Mouse (Mus musculus): ENCODE data around the gene Lrrc3b. TPM values are rescaled to one million over a fixed set of nuclear protein-coding genes. Genes with fewer than 3 reads are reported as not detected.

The Lrrc3b gene
- polyA plus RNA-seq (2015; fragmentation: Nextera tagmentation; extraction: Ambion mirVana): 0.10 and 0.12 TPM in 2 replicates

DNA sequence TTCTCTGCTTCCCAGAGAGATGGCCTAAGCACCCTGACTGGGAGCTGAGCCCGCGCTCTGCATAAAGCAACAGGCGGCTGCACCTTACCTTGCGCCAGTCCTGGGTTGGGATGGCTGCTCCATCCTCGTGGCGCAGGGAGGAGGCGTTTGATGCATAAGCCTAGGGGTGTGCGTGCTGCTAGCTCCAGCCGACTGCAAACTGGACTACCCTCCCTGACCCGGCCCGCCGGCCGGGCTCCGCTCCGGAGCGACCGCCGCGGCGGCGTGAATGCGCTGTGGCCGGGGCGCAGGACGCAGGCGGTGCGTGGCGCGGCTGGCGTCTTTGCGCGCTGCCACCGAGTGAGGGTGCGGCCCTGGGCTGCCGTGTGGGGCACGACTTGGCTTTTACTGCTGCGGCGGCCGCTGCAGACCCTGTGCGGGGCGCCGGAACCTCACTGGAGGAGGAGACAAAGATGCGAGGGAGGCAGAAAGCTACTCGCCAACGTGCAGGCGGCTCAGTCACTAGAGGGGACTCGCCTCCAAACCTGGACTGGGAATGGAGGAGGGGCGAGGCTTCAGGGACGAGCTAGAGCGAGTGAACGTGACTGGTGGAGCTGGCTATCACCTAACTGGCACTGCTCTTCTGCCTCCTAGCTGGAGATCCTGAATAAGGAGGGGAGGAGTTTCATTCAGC lies at the start of gene Lrrc3b:
Gene Lrrc3b, minus strand, starts transcription at position 503 of the 673 bp plus-strand sequence.
- no peak for DNase-seq
- peak within 1 kb of the TSS; percentile 45 for H3K4me3 ChIP-seq (replicated peaks)
- no peaks in the 10 kb centered on the region for H3K4me1 ChIP-seq (replicated peaks)
- no peaks in the 10 kb centered on the region for H3K9me3 ChIP-seq (replicated peaks)
- no peak within 1 kb of the TSS for H3K27ac ChIP-seq
- under 1% methylated on average over 51 of the region's 51 CpGs for WGBS (ENCODE audit: insufficient replicate concordance)
- no peaks in the 10 kb centered on the region for H3K36me3 ChIP-seq
- H3K4me2 ChIP-seq: peak within 1 kb of the TSS; percentile 57
- peaks cover 25% of the 10 kb centered on the region for H3K27me3 ChIP-seq
- ATAC-seq (ENCODE audit: low read depth): no peak
- H3K9ac ChIP-seq: no peak within 1 kb of the TSS

DNA sequence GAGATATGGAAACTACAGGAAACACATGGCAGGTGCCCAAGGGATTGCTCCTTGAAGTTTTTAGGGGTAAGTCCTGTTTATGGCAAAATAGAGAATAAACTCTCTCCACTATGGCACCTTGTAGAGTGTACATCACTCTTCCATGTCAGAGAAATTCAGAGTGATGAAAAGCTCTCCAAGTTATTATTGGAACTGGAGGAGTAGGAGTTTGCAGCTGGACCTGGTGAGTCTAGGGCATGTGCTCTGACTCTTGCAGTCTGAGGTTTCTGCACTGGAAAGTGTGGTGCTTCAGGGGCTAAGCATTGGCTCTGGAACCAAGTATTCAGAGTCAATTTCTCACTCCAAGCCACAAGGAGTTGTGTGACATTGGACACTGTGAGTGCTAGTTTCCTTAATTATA lies 38.9 kb upstream of the Lrrc3b start:
- Histone ChIP-seq H3K36me3 (no peaks in the 10 kb centered on the region), H3K9me3 (replicated peaks) (no peaks in the 10 kb centered on the region), H3K27ac (no peak overlapping the region), H3K9ac (no peak overlapping the region), H3K4me1 (replicated peaks) (no peaks in the 10 kb centered on the region), H3K4me2 (no peak overlapping the region), H3K27me3 (no peaks in the 10 kb centered on the region), H3K4me3 (replicated peaks) (no peak overlapping the region)
- no peak for ATAC-seq (ENCODE audit: low read depth)
- DNase-seq: no peak

DNA sequence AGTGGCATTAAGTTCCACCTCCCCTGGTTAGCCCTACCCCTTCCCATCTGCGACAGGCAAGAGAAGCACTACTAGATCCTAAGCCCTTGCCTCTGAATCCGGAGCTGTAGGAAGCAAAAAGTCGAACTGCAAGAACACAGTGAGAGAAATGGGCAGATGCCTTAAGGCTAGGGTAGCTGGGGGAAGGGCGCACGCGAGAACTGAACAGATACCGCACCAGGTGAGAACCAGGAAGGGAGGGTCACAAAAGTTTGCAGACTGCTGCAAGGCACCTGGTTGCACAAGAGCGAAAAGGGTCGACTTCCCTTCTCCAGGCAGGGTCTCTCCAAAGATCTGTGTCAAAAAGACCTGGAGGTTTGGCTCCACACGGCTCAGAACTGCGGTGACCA lies 697 bp downstream of the Lrrc3b start:
- DNase-seq (no peak), ATAC-seq (ENCODE audit: low read depth) (no peak)
- Histone ChIP-seq H3K4me1 (replicated peaks) (no peaks in the 10 kb centered on the region), H3K36me3 (no peaks in the 10 kb centered on the region), H3K4me2 (peak overlapping the region; percentile 57), H3K9ac (no peak overlapping the region), H3K27me3 (peaks cover 25% of the 10 kb centered on the region), H3K27ac (no peak overlapping the region), H3K9me3 (replicated peaks) (no peaks in the 10 kb centered on the region), H3K4me3 (replicated peaks) (peak overlapping the region; percentile 45)
- WGBS (ENCODE audit: insufficient replicate concordance): 2% methylated on average over 11 of the region's 11 CpGs

DNA sequence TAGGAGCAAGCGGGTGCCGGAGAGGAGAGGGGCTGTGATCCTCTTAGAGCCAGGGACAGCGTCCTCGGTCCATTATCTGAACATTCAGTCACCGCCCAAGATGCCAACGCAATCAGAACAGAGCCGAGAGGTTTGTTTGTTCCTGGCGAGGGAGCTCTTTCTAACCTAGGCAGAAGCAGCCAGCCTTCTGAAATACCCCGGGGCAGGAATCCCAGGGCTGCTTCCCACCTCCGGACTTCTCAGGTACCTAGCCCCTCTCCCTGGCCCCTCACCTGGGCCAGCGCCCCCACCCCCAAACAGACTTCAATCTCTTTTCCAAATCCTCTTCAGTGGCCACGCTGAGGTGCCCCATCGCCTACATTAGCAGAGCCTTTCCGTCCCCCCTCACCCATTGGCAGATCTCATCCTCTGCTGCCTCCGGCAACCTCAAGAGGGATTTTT lies 1.3 kb downstream of the Lrrc3b start:
- no peaks in the 10 kb centered on the region for H3K9me3 ChIP-seq (replicated peaks)
- H3K4me1 ChIP-seq (replicated peaks): no peaks in the 10 kb centered on the region; the same call in 1 of the 2 replicates
- no peak overlapping the region for H3K27ac ChIP-seq
- DNase-seq (no peak), ATAC-seq (ENCODE audit: low read depth) (no peak)
- peaks cover 25% of the 10 kb centered on the region for H3K27me3 ChIP-seq
- WGBS (ENCODE audit: insufficient replicate concordance): 9% methylated on average over 15 of the region's 15 CpGs
- H3K4me3 ChIP-seq (replicated peaks): peak overlapping the region; percentile 45
- H3K9ac ChIP-seq: no peak overlapping the region
- H3K4me2 ChIP-seq: peak overlapping the region; percentile 57
- no peaks in the 10 kb centered on the region for H3K36me3 ChIP-seq

DNA sequence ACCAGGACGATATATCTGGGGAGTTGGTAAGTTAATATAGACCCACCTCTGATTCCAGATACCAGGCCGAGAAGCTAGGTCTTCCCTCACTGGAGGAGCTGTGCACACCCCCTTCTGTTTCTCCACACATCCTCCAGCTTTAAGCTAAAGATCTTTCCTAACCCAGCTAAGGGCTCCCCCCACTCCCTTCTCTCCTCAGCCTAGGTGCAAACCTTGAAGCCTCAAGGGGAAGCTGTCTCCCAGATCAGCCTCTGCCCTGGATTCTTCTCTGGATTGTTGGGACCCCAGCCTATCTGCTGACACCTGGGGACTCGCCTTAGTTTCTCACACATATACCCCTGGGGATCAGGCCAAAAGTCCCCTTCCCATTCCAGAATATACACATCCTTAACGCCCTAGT lies 1.7 kb downstream of the Lrrc3b start:
- no peak for ATAC-seq (ENCODE audit: low read depth)
- no peak for DNase-seq
- H3K4me1 ChIP-seq (replicated peaks): peaks cover 5% of the 10 kb centered on the region; the same call in 1 of the 2 replicates
- H3K27ac ChIP-seq: no peak overlapping the region
- H3K9ac ChIP-seq: no peak overlapping the region
- peaks cover 25% of the 10 kb centered on the region for H3K27me3 ChIP-seq
- H3K36me3 ChIP-seq: no peaks in the 10 kb centered on the region
- no peak overlapping the region for H3K4me2 ChIP-seq
- H3K9me3 ChIP-seq (replicated peaks): no peaks in the 10 kb centered on the region
- no peak overlapping the region for H3K4me3 ChIP-seq (replicated peaks)
- WGBS (ENCODE audit: insufficient replicate concordance): 37% methylated on average over 4 of the region's 4 CpGs

DNA sequence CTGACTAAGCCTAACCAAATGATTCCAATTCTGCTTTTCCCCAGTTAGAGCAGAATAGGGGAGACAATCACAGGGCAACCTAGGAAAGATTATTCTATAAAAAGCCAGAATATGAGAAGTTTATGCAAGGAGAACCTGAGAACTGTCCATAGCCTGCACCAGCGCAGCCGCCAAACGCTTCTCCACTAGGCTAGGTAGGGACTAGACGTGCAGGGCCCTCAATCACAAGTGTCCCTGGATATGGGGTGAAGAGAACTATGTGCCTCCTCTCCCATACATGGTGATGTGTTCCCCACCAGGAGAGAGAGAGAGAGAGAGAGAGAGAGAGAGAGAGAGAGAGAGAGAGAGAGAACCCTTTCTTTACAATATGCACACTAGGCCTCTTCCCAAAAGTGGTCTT lies 2.2 kb downstream of the Lrrc3b start:
- DNase-seq (no peak), ATAC-seq (ENCODE audit: low read depth) (no peak)
- no peaks in the 10 kb centered on the region for H3K36me3 ChIP-seq
- peaks cover 6% of the 10 kb centered on the region; the same call in 1 of the 2 replicates for H3K4me1 ChIP-seq (replicated peaks)
- WGBS (ENCODE audit: insufficient replicate concordance): 72% methylated on average over 4 of the region's 4 CpGs
- peaks cover 25% of the 10 kb centered on the region for H3K27me3 ChIP-seq
- no peak overlapping the region for H3K4me2 ChIP-seq
- no peak overlapping the region for H3K4me3 ChIP-seq (replicated peaks)
- H3K9ac ChIP-seq: no peak overlapping the region
- H3K27ac ChIP-seq: no peak overlapping the region
- no peaks in the 10 kb centered on the region for H3K9me3 ChIP-seq (replicated peaks)

DNA sequence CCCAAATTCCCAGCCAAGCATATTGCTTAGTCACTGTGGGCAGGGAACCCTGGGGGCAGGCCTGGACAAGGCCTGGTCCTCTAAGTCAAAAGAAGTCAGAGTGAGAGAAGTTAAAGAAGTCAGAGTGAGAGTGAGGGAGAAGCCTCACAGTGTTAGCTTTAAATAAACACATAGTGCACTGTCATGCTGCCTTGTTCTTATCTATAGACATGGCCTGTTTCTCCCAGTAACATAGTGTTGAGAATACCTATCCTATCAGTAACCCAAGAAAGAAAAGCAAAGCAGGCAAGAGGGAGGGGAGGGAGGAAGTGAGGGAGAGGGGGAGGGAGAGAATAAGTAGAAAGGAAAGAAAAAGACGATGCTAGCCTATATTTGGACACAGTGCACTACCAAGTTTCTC lies 6.4 kb downstream of the Lrrc3b start:
- DNase-seq (no peak), ATAC-seq (ENCODE audit: low read depth) (peak; percentile 66)
- Histone ChIP-seq H3K36me3 (no peaks in the 10 kb centered on the region), H3K9ac (no peak overlapping the region), H3K27me3 (peaks cover 4% of the 10 kb centered on the region), H3K9me3 (replicated peaks) (no peaks in the 10 kb centered on the region), H3K4me1 (replicated peaks) (peaks cover 6% of the 10 kb centered on the region; the same call in 1 of the 2 replicates), H3K27ac (no peak overlapping the region), H3K4me3 (replicated peaks) (no peak overlapping the region), H3K4me2 (no peak overlapping the region)
- WGBS (ENCODE audit: insufficient replicate concordance): 10% methylated on average over 1 of the region's 1 CpGs

DNA sequence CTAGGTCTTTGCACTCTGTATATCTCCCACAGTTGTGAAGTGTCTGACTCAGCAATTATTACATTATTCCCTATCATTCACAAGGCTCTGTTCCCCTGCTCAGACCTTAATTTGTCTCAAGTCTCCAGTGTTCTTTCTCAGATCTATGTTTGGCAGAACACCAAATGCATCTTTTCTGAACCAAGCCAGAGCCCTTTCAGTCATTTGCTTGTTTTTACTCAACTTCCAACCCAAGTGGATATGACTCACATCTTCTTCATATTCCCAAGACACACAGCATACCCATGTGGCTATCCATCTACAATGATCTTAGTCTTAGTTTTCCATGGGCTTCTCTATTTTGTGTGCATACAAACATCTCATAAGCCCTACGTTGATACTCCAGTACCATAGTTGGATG lies 17.2 kb downstream of the Lrrc3b start:
- ATAC-seq (ENCODE audit: low read depth): no peak
- no peaks in the 10 kb centered on the region for H3K36me3 ChIP-seq
- no peak overlapping the region for H3K27ac ChIP-seq
- no peak overlapping the region for H3K4me3 ChIP-seq (replicated peaks)
- H3K9ac ChIP-seq: no peak overlapping the region
- H3K4me2 ChIP-seq: no peak overlapping the region
- no peaks in the 10 kb centered on the region for H3K4me1 ChIP-seq (replicated peaks)
- no peaks in the 10 kb centered on the region for H3K27me3 ChIP-seq
- 47% methylated on average over 1 of the region's 1 CpGs for WGBS (ENCODE audit: insufficient replicate concordance)
- no peaks in the 10 kb centered on the region for H3K9me3 ChIP-seq (replicated peaks)
- DNase-seq: no peak

DNA sequence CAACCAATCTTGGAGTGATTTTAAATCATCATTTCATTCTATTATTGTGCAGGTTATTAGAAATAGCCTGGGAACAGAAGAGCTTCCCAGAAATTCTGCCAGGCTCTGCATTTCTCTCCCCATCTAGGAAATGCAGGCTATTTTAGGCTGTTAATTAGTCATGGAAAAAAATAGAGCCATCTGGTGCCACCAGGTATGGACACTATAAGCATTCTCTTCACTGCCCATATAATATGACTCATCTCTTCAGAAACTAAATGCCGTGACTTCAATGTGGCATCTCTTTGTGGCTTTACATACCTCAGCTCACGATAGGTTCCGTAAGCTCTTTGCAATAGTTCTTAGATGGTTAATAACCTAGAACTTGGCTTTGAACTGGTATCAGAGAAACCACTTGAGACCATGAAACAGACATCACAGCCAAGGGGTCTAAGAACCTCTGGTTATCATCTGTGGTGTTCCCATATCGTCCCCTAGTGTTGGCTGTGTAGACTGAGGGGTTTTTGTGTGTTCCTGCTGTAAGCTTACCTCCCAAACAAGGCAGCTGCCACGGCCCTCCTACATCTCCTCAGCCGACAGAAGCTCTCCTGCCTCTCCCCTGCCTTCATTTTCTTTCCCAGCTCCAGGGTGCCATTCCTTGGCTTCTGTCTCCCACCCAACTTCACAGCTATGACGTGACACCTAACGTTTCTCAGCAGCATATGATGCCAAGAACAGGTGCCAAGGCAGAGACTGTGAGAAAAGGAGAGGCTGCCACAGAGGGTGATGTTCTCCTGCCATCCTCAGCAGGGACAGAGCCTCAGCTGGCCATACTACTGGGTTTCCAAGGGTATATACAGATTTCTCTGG lies 27.9 kb downstream of the Lrrc3b start:
- Histone ChIP-seq H3K27me3 (no peaks in the 10 kb centered on the region), H3K9me3 (replicated peaks) (no peaks in the 10 kb centered on the region), H3K4me1 (replicated peaks) (no peaks in the 10 kb centered on the region), H3K4me2 (no peak overlapping the region), H3K27ac (no peak overlapping the region), H3K4me3 (replicated peaks) (no peak overlapping the region), H3K36me3 (no peaks in the 10 kb centered on the region), H3K9ac (no peak overlapping the region)
- no peak for DNase-seq
- WGBS (ENCODE audit: insufficient replicate concordance): 56% methylated on average over 8 of the region's 8 CpGs
- ATAC-seq (ENCODE audit: low read depth): no peak

DNA sequence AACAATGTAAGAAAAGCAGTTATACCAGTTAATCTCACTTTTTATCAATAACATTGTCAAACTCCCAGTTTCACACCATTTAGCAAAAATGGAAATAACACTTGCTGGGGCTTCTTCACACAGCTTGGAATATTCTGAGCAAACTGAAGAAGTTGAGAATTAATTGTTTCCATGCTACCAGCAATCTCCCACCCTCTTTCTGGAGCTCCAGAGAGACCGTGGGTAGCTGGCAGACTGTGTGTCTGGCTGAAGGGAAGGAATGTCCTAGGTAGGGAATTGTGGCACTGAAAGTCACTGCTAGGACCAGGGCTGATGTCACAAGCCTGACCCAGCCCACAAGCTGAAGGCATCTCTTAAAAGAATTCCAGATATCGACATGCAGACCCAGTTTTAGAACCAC lies 53.3 kb downstream of the Lrrc3b start:
- Histone ChIP-seq H3K4me2 (no peak overlapping the region), H3K27ac (no peak overlapping the region), H3K9ac (no peak overlapping the region), H3K4me3 (replicated peaks) (no peak overlapping the region), H3K9me3 (replicated peaks) (no peaks in the 10 kb centered on the region), H3K27me3 (no peaks in the 10 kb centered on the region), H3K36me3 (no peaks in the 10 kb centered on the region), H3K4me1 (replicated peaks) (no peaks in the 10 kb centered on the region)
- DNase-seq (no peak), ATAC-seq (ENCODE audit: low read depth) (no peak)
- WGBS (ENCODE audit: insufficient replicate concordance): 70% methylated on average over 2 of the region's 2 CpGs

DNA sequence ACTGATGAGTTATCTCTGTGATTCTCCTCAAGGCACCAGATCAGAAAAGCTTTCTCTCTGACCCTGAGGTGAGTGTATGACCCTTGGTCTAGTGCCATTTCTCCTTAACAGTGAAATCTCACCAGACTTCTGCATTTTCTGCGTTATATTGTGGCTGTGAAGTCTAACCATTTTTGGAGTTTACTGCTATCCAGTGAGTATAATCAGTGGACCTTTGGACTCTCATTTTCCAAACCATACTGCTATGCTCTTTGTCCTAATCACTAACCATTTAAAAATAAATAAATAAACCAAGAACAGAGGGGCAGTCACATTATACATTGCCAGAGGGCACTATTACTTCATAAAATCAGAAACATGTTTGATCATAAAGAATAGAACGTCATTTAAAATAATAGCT lies 53.8 kb downstream of the Lrrc3b start:
- no peaks in the 10 kb centered on the region for H3K9me3 ChIP-seq (replicated peaks)
- ATAC-seq (ENCODE audit: low read depth): no peak
- no peaks in the 10 kb centered on the region for H3K36me3 ChIP-seq
- H3K9ac ChIP-seq: no peak overlapping the region
- 63% methylated on average over 2 of the region's 2 CpGs for WGBS (ENCODE audit: insufficient replicate concordance)
- no peak overlapping the region for H3K4me3 ChIP-seq (replicated peaks)
- no peaks in the 10 kb centered on the region for H3K4me1 ChIP-seq (replicated peaks)
- H3K27ac ChIP-seq: no peak overlapping the region
- no peaks in the 10 kb centered on the region for H3K27me3 ChIP-seq
- H3K4me2 ChIP-seq: no peak overlapping the region
- DNase-seq: no peak

All from liver, embryonic 13.5 days (tissue).